Mouse (Mus musculus): ENCODE measurements around the gene Abhd16a.

The Abhd16a gene

GRCm38 (mm10) chr17:35088825-35089644 lies at the start of gene Abhd16a:
Abhd16a (plus strand) TSS chr17:35089263.
- peak; percentile 96 for DNase-seq (ENCODE audit: low read depth, low spot score)

- DNase-seq (ENCODE audit: low read depth, low spot score), result no peak
Observed at GRCm38 (mm10) chr17:35043794-35044193, 45.3 kb upstream of the Abhd16a start.

GRCm38 (mm10) chr17:35044904-35045806 lies 43.9 kb upstream of the Abhd16a start:
- no peak for DNase-seq (ENCODE audit: low read depth, low spot score)

GRCm38 (mm10) chr17:35045807-35046680 lies 43.0 kb upstream of the Abhd16a start:
- no peak for DNase-seq (ENCODE audit: low read depth, low spot score)

GRCm38 (mm10) chr17:35046681-35047455 lies 42.2 kb upstream of the Abhd16a start, which contains the start of gene Msh5:
Msh5 (minus strand) TSS chr17:35046745.
- peak; percentile 98 for DNase-seq (ENCODE audit: low read depth, low spot score)

GRCm38 (mm10) chr17:35047688-35048087 lies 41.4 kb upstream of the Abhd16a start:
- DNase-seq (ENCODE audit: low read depth, low spot score), result no peak

- peak; percentile 69 for DNase-seq (ENCODE audit: low read depth, low spot score)
Observed at GRCm38 (mm10) chr17:35048149-35048931, 40.7 kb upstream of the Abhd16a start.

- no peak for DNase-seq (ENCODE audit: low read depth, low spot score)
Observed at GRCm38 (mm10) chr17:35048932-35049440, 40.1 kb upstream of the Abhd16a start.

GRCm38 (mm10) chr17:35049561-35050016 lies 39.5 kb upstream of the Abhd16a start, which contains the start of gene Clic1:
Clic1 (plus strand) TSS chr17:35049966.
- peak; percentile 61 for DNase-seq (ENCODE audit: low read depth, low spot score)

- DNase-seq (ENCODE audit: low read depth, low spot score), result peak; percentile 74
Observed at GRCm38 (mm10) chr17:35050126-35050750, 38.8 kb upstream of the Abhd16a start.

GRCm38 (mm10) chr17:35051156-35052086 lies 37.6 kb upstream of the Abhd16a start:
- DNase-seq (ENCODE audit: low read depth, low spot score), result peak; percentile 85

GRCm38 (mm10) chr17:35052271-35052798 lies 36.7 kb upstream of the Abhd16a start:
- DNase-seq (ENCODE audit: low read depth, low spot score), result no peak

GRCm38 (mm10) chr17:35055691-35056495 lies 33.2 kb upstream of the Abhd16a start:
- DNase-seq (ENCODE audit: low read depth, low spot score), result no peak

GRCm38 (mm10) chr17:35057090-35057489 lies 32.0 kb upstream of the Abhd16a start:
- no peak for DNase-seq (ENCODE audit: low read depth, low spot score)

- no peak for DNase-seq (ENCODE audit: low read depth, low spot score)
Observed at GRCm38 (mm10) chr17:35058316-35058715, 30.7 kb upstream of the Abhd16a start.
